9 mouse cellular contexts compared by ENCODE assay signal in genomic region chr13:97939433-97940160, GRCm38 (mm10).
DNase-seq lines count a peak whose midpoint lies in the region; ATAC-seq lines count a peak whose summit lies in the region.
"Had no signal": no experiment of that assay in that cellular context is flagged by ENCODE, and none has a peak within 500 bp of the region (broad histone marks: within the 10 kb centered on the region; RNA-seq: fewer than 3 reads in every experiment).

No protein-coding gene starts in this region.

- H3K4me1 ChIP-seq in embryonic facial prominence, embryonic 10.5 days = peaks cover 18% of the 10 kb centered on the region
- peaks cover 43% of the 10 kb centered on the region for H3K4me1 ChIP-seq in limb, embryonic 12.5 days (replicated peaks)

- DNase-seq in layer of hippocampus, postnatal 10 days (ENCODE audit: low spot score in 2 of 2) = peak; percentile 30 to 49
- no peak for DNase-seq in layer of hippocampus, adult 18-20 months (ENCODE audit: low spot score in 2 of 2)
- DNase-seq in MN1 (ENCODE audit: low spot score) = peak; percentile 40
- DNase-seq in embryonic facial prominence, embryonic 10.5 days (ENCODE audit: low spot score) = peak; percentile 54
- peak; percentile 29 for DNase-seq in thymus, postnatal 25 days
- no peak for DNase-seq in cerebellum, adult 11-12 months

- H3K4me2 ChIP-seq in limb, embryonic 12.5 days = peak overlapping the region; percentile 2; the same call in 1 of the 2 replicates
- H3K4me2 ChIP-seq: embryonic facial prominence, embryonic 13.5 days had no signal

- ATAC-seq in limb, embryonic 12.5 days (ENCODE audit: insufficient number of reproducible peaks, insufficient read depth, low FRiP score, low TSS enrichment, low read depth) = no peak

- no peak overlapping the region for H3K27ac ChIP-seq in embryonic facial prominence, embryonic 10.5 days (replicated peaks)
- H3K27ac ChIP-seq in limb, embryonic 12.5 days = peak overlapping the region; percentile 69
- H3K27ac ChIP-seq: embryonic facial prominence, embryonic 13.5 days; macrophage had no signal

- no peaks in the 10 kb centered on the region for H3K36me3 ChIP-seq in embryonic facial prominence, embryonic 10.5 days (replicated peaks)
- H3K36me3 ChIP-seq in limb, embryonic 12.5 days = peaks cover 16% of the 10 kb centered on the region
- H3K36me3 ChIP-seq: embryonic facial prominence, embryonic 13.5 days had no signal

- WGBS in embryonic facial prominence, embryonic 10.5 days = 62% methylated on average over 15 of the region's 15 CpGs
- 36% methylated on average over 15 of the region's 15 CpGs for WGBS in limb, embryonic 12.5 days

- H3K9ac ChIP-seq in limb, embryonic 12.5 days (replicated peaks) = no peak overlapping the region
- H3K9ac ChIP-seq: embryonic facial prominence, embryonic 13.5 days had no signal

- no peak overlapping the region for H3K4me3 ChIP-seq in embryonic facial prominence, embryonic 10.5 days
- H3K4me3 ChIP-seq in limb, embryonic 12.5 days (replicated peaks) = no peak overlapping the region
- H3K4me3 ChIP-seq: embryonic facial prominence, embryonic 13.5 days had no signal

- H3K27me3 ChIP-seq in embryonic facial prominence, embryonic 10.5 days (replicated peaks; ENCODE audit: low read depth, poor library complexity, severe bottlenecking) = peaks cover 4% of the 10 kb centered on the region; the same call in 1 of the 2 replicates
- 0 out of 2 replicates have a peak, but pooled peaks cover 3% of the 10 kb centered on the region for H3K27me3 ChIP-seq in limb, embryonic 12.5 days
- H3K27me3 ChIP-seq: embryonic facial prominence, embryonic 13.5 days had no signal

- H3K9me3 ChIP-seq in embryonic facial prominence, embryonic 10.5 days = no peaks in the 10 kb centered on the region
- no peaks in the 10 kb centered on the region for H3K9me3 ChIP-seq in limb, embryonic 12.5 days
- H3K9me3 ChIP-seq: embryonic facial prominence, embryonic 13.5 days had no signal

Comparison
In these comparisons a context has a peak if more than half of its experiments do, and no peak if none do; other contexts are left out.
1. DNase-seq: peak in layer of hippocampus, postnatal 10 days (2 of 2), MN1 (single experiment), embryonic facial prominence, embryonic 10.5 days (single experiment) and thymus, postnatal 25 days (single experiment); none in layer of hippocampus, adult 18-20 months (0 of 2) and cerebellum, adult 11-12 months (single experiment).